Mouse (Mus musculus) heart, postnatal 0 days (tissue): ENCODE results near the gene Acbd5.

Experiments
- CTCF ChIP-seq: IDR thresholded peaks from 2 replicates; pipeline ENCODE4 v1.5.1; 2016; ENCODE audit warnings: antibody characterized with exemption, control low read depth, low read depth
- EP300 ChIP-seq: IDR thresholded peaks from 2 replicates; pipeline ENCODE4 v1.6.1; 2016; ENCODE audit warnings: antibody characterized with exemption, low read depth

- TF ChIP-seq CTCF (no peak; the same call in 1 of the 2 replicates), EP300 (no peak)
These were observed 8.8 kb downstream of the Acbd5 start for GRCm38 (mm10) chr2:23076783-23077182.
